In the genomic region with DNA sequence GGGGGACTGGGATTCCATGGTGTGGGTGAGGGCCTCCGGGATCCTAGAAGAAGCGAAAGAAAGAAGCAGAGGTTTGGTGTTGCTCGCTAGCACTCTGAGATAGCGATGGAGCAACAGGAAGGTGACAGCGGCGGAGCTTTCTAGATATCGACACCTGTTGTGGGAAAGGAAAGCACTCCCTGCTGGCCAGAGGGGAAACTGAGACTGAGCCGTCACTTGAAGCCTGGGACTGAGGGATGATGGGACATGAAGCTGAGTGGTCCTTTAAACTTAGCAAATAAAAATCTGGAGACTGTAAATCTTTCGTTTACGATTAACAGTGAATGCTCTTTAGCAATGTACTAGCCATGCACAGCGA, we compare ENCODE assay signal across 8 mouse cellular contexts.
DNase-seq lines count a peak whose midpoint lies in the region; ATAC-seq lines count a peak whose summit lies in the region.

No protein-coding gene starts in this region.

- intact Hi-C loops in heart, postnatal 10 days (cut with DNase I), result no loop called here

- H3K4me1 ChIP-seq in heart, embryonic 14.5 days (ENCODE audit: control insufficient read depth in 2 of 2, insufficient read depth in 2 of 2, low read length in 2 of 2), result peaks cover 5 to 6% of the 10 kb centered on the region in 2 experiments
- peaks cover 7% of the 10 kb centered on the region for H3K4me1 ChIP-seq in megakaryocyte, embryonic 14.5 days
- H3K4me1 ChIP-seq in neural tube, embryonic 14.5 days (ENCODE audit: control insufficient read depth, insufficient read depth, low read length), result no peaks in the 10 kb centered on the region

- no peaks in the 10 kb centered on the region for H3K27me3 ChIP-seq in heart, embryonic 14.5 days (ENCODE audit: control insufficient read depth, insufficient read depth, low read length)
- peaks cover 2% of the 10 kb centered on the region for H3K27me3 ChIP-seq in megakaryocyte, embryonic 14.5 days (replicated peaks)
- H3K27me3 ChIP-seq in neural tube, embryonic 14.5 days (ENCODE audit: control insufficient read depth, insufficient read depth, low read length), result no peaks in the 10 kb centered on the region

- peak; percentile 38; the same call in 1 of the 2 replicates for ATAC-seq in heart, embryonic 14.5 days (ENCODE audit: insufficient number of reproducible peaks, insufficient read depth, low FRiP score, low read depth)
- no peak for ATAC-seq in megakaryocyte, adult 5-6 weeks (ENCODE audit: poor library complexity, severe bottlenecking)
- peak; percentile 12; the same call in 1 of the 2 replicates for ATAC-seq in granulocyte monocyte progenitor cell, adult 5-6 weeks (replicated peaks; ENCODE audit: poor library complexity, severe bottlenecking)
- ATAC-seq in neural tube, embryonic 14.5 days (ENCODE audit: low read depth), result peak; percentile 23; the same call in 1 of the 2 replicates

- H3K9ac ChIP-seq in heart, embryonic 14.5 days (ENCODE audit: low read length), result peak overlapping the region; percentile 60
- no peak overlapping the region for H3K9ac ChIP-seq in neural tube, embryonic 14.5 days (replicated peaks; ENCODE audit: low read depth, low read length)

- 31% methylated on average over 11 of the region's 11 CpGs for WGBS in heart, embryonic 14.5 days
- 44% methylated on average over 11 of the region's 11 CpGs for WGBS in neural tube, embryonic 14.5 days

- no peak for DNase-seq in heart, postnatal 10 days
- no peak for DNase-seq in urinary bladder, postnatal 10 days (ENCODE audit: low spot score)
- DNase-seq in right cerebral cortex, postnatal 36 days (ENCODE audit: low spot score in 2 of 2), result no peak

- no peaks in the 10 kb centered on the region for H3K9me3 ChIP-seq in heart, embryonic 14.5 days (ENCODE audit: control insufficient read depth, low read length)
- no peaks in the 10 kb centered on the region for H3K9me3 ChIP-seq in megakaryocyte, embryonic 14.5 days
- H3K9me3 ChIP-seq in neural tube, embryonic 14.5 days (ENCODE audit: control insufficient read depth, low read length), result no peaks in the 10 kb centered on the region

- peak overlapping the region; percentile 65 for H3K4me2 ChIP-seq in heart, embryonic 14.5 days (ENCODE audit: low read length)
- no peak overlapping the region for H3K4me2 ChIP-seq in neural tube, embryonic 14.5 days (ENCODE audit: low read depth, low read length)

- peak overlapping the region in 1 of 2 experiments; percentile 67; a peak in 1 of 4 replicates for H3K27ac ChIP-seq in heart, embryonic 14.5 days (replicated peaks in 1 of 2; ENCODE audit: control insufficient read depth in 1 of 2, insufficient read depth in 1 of 2, low read depth in 2 of 2, low read length in 2 of 2)
- H3K27ac ChIP-seq in neural tube, embryonic 14.5 days (ENCODE audit: low read depth, low read length), result no peak overlapping the region

- no peaks in the 10 kb centered on the region for H3K36me3 ChIP-seq in heart, embryonic 14.5 days (ENCODE audit: control insufficient read depth, insufficient read depth, low read length)
- H3K36me3 ChIP-seq in megakaryocyte, embryonic 14.5 days (replicated peaks; ENCODE audit: low read length), result no peaks in the 10 kb centered on the region
- H3K36me3 ChIP-seq in neural tube, embryonic 14.5 days (ENCODE audit: control insufficient read depth, insufficient read depth, low read length), result no peaks in the 10 kb centered on the region

- peak overlapping the region; percentile 20 to 25 for H3K4me3 ChIP-seq in heart, embryonic 14.5 days (ENCODE audit: control insufficient read depth in 1 of 2, insufficient read depth in 1 of 2, low read depth in 1 of 2, low read length in 2 of 2)
- H3K4me3 ChIP-seq in megakaryocyte, embryonic 14.5 days (replicated peaks), result peak overlapping the region; percentile 10
- no peak overlapping the region for H3K4me3 ChIP-seq in neural tube, embryonic 14.5 days (ENCODE audit: low read depth, low read length)
